Mouse (Mus musculus) urinary bladder, postnatal 4 days (tissue): ENCODE results near the gene 1700012A03Rik.

Experiments
- DNase-seq, 2 experiments: peaks; one replicate each; pipeline ENCODE4 v3.0.0; 2021 to 2022; ENCODE audit warnings: low spot score in 2 of 2

Gene 1700012A03Rik

GRCm38 (mm10) chr6:32093312-32093711, 43.3 kb downstream of the 1700012A03Rik start:
- no peak for DNase-seq

- no peak for DNase-seq
Measured at GRCm38 (mm10) chr6:32105547-32106275, 55.7 kb downstream of the 1700012A03Rik start.
